Mouse (Mus musculus): ENCODE results near the gene Serpine1.
"Not testable (repeated sequence)": the region's sequence is repeated elsewhere in the genome, so short reads cannot be mapped to it uniquely, and the experiment has no call there.

GRCm38 (mm10) chr5:137117994-137118393 is 45.9 kb upstream of the Serpine1 start:
- TF ChIP-seq GATA1, TAL1 (IDR thresholded peaks at IDR 0.05; ENCODE audit: low read length): not testable (repeated sequence)

Measured in erythroblast, embryonic 14.5 days (primary cell).